Mouse (Mus musculus) heart, postnatal 0 days (tissue): ENCODE results near the gene Mta2.

Experiments
- CTCF ChIP-seq: IDR thresholded peaks from 2 replicates; pipeline ENCODE4 v1.5.1; 2016; ENCODE audit warnings: antibody characterized with exemption, control low read depth, low read depth
- EP300 ChIP-seq: IDR thresholded peaks from 2 replicates; pipeline ENCODE4 v1.6.1; 2016; ENCODE audit warnings: antibody characterized with exemption, low read depth

- TF ChIP-seq CTCF (no peak), EP300 (no peak)
Measured at GRCm38 (mm10) chr19:8892829-8893766, 48.6 kb upstream of the Mta2 start, which contains the start of gene Ints5.
